Mouse (Mus musculus) T-cell, adult 2 months (primary cell): Measurements from ENCODE around the gene Fastk.
"Not testable (repeated sequence)": the region's sequence is repeated elsewhere in the genome, so short reads cannot be mapped to it uniquely, and the experiment has no call there.

Experiments used
- DNase-seq: peaks from one replicate; pipeline ENCODE4 v3.0.0; 2022; ENCODE audit warnings: low spot score

The Fastk gene

GRCm38 (mm10) chr5:24423129-24424003 is 21.7 kb downstream of the Fastk start, which contains the start of the genes Cdk5 and Slc4a2:
Cdk5 (minus strand) TSS chr5:24423530.
Slc4a2 (plus strand) TSS chr5:24423837.
- peak; percentile 97 for DNase-seq

GRCm38 (mm10) chr5:24420381-24420780 is 24.7 kb downstream of the Fastk start:
- DNase-seq, result no peak

- no peak for DNase-seq
Measured at GRCm38 (mm10) chr5:24417587-24417986, 27.5 kb downstream of the Fastk start.

GRCm38 (mm10) chr5:24416222-24416736 is 28.8 kb downstream of the Fastk start:
- DNase-seq, result peak; percentile 77

GRCm38 (mm10) chr5:24413938-24414337 is 31.1 kb downstream of the Fastk start:
- no peak for DNase-seq

- no peak for DNase-seq
Measured at GRCm38 (mm10) chr5:24413042-24413693, 31.9 kb downstream of the Fastk start, which contains the start of gene Asic3. Asic3 (plus strand) TSS chr5:24413392.

GRCm38 (mm10) chr5:24412063-24412462 is 33.0 kb downstream of the Fastk start:
- DNase-seq, result no peak

- DNase-seq, result no peak
Measured at GRCm38 (mm10) chr5:24409466-24409865, 35.6 kb downstream of the Fastk start.

GRCm38 (mm10) chr5:24408651-24409050 is 36.4 kb downstream of the Fastk start:
- DNase-seq, result no peak

- no peak for DNase-seq
Measured at GRCm38 (mm10) chr5:24405389-24405876, 39.7 kb downstream of the Fastk start.

GRCm38 (mm10) chr5:24404594-24405360 is 40.3 kb downstream of the Fastk start:
- no peak for DNase-seq

GRCm38 (mm10) chr5:24401969-24402368 is 43.1 kb downstream of the Fastk start:
- no peak for DNase-seq

GRCm38 (mm10) chr5:24400911-24401605 is 44.0 kb downstream of the Fastk start:
- DNase-seq, result no peak

GRCm38 (mm10) chr5:24400362-24400761 is 44.7 kb downstream of the Fastk start:
- DNase-seq, result no peak

GRCm38 (mm10) chr5:24399686-24400085 is 45.4 kb downstream of the Fastk start:
- DNase-seq, result no peak

- not testable (repeated sequence) for DNase-seq
Measured at GRCm38 (mm10) chr5:24396254-24396653, 48.8 kb downstream of the Fastk start.

- DNase-seq, result peak; percentile 86
Measured at GRCm38 (mm10) chr5:24394165-24394894, 50.8 kb downstream of the Fastk start.

GRCm38 (mm10) chr5:24393392-24393997 is 51.6 kb downstream of the Fastk start, which contains the start of gene Abcb8:
Abcb8 (plus strand) TSS chr5:24393663.
- DNase-seq, result peak; percentile 85

GRCm38 (mm10) chr5:24392724-24393123 is 52.4 kb downstream of the Fastk start:
- DNase-seq, result no peak

- no peak for DNase-seq
Measured at GRCm38 (mm10) chr5:24391864-24392263, 53.2 kb downstream of the Fastk start, which contains the start of gene Atg9b. Atg9b (minus strand) TSS chr5:24392143.
